Mouse (Mus musculus) ES-E14 (cell line): ENCODE measurements around the gene Lhx2.

Experiments
- CHD2 ChIP-seq: IDR thresholded peaks from 2 replicates; pipeline ENCODE4 v1.6.1; 2014; ENCODE audit warnings: mild to moderate bottlenecking, low read depth, low read length, inconsistent platforms
- MAFK ChIP-seq: IDR thresholded peaks from 2 replicates; pipeline ENCODE4 v1.6.1; 2014; ENCODE audit warnings: mild to moderate bottlenecking, low read depth, low read length, inconsistent platforms; ENCODE audit not compliant: insufficient read depth
- ZC3H11A ChIP-seq: IDR thresholded peaks from 2 replicates; pipeline ENCODE4 v1.6.1; 2012; ENCODE audit warnings: low read depth, mild to moderate bottlenecking, inconsistent platforms, low read length, borderline replicate concordance
- ZNF384 ChIP-seq: IDR thresholded peaks from 2 replicates; pipeline ENCODE4 v1.6.1; 2012; ENCODE audit warnings: low read depth, low read length, inconsistent platforms

DNA sequence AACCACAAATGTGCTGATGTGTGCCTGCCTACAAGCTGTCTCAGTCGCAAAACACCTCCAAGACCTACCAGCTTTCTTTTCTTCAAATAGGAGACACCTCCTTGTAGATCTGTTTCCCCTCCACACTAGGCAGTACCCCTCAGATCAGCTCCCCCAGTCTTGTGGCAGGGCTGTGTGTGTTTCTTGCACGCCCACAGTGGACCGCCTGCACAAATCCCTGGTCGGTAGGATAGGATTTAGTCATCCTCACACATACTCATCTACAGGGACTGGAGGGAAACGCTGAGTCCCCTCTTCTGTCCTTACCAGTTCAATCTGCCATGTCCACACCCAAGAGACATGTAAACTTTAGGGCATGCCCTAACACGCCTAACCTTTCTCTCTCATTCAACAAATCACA, 71.1 kb downstream of the Lhx2 start:
- TF ChIP-seq CHD2 (no peak), ZC3H11A (no peak), MAFK (no peak), ZNF384 (no peak)
